In genomic region chr13:47106580-47106888, GRCm38 (mm10) we compare ENCODE assay signal across 8 mouse cellular contexts. TPM values are rescaled to one million over a fixed set of nuclear protein-coding genes. Genes with fewer than 3 reads are reported as not detected.
DNase-seq lines count a peak whose midpoint lies in the region; ATAC-seq and TF ChIP-seq lines count a peak whose summit lies in the region.

No protein-coding gene starts in this region.

- no peaks in the 10 kb centered on the region for H3K27me3 ChIP-seq in heart, embryonic 11.5 days (ENCODE audit: control insufficient read depth, insufficient read depth, low read length)
- H3K27me3 ChIP-seq in forebrain, embryonic 16.5 days (replicated peaks; ENCODE audit: control insufficient read depth, insufficient read depth, low read length) = no peaks in the 10 kb centered on the region
- no peaks in the 10 kb centered on the region for H3K27me3 ChIP-seq in liver, postnatal 0 days (ENCODE audit: insufficient read depth, low read length)

- DNase-seq in heart, adult 8-10 months (ENCODE audit: low spot score) = no peak
- no peak for DNase-seq in liver, postnatal 0 days
- no peak for DNase-seq in urinary bladder, postnatal 25 days (ENCODE audit: low spot score)
- no peak for DNase-seq in left cerebral cortex, postnatal 10 days (ENCODE audit: extremely low spot score in 1 of 2, low spot score in 2 of 2)
- no peak for DNase-seq in left cerebral cortex, postnatal 36 days (ENCODE audit: low spot score in 2 of 2)

- H3K4me2 ChIP-seq in heart, embryonic 11.5 days = peak overlapping the region; percentile 76
- peak overlapping the region; percentile 54 for H3K4me2 ChIP-seq in forebrain, embryonic 16.5 days (ENCODE audit: low read length)
- peak overlapping the region; percentile 87 for H3K4me2 ChIP-seq in liver, postnatal 0 days (ENCODE audit: low read depth, low read length)

- ATAC-seq in heart, embryonic 11.5 days (replicated peaks; ENCODE audit: insufficient number of reproducible peaks, low FRiP score, low TSS enrichment) = no peak
- peak; percentile 32 for ATAC-seq in CD4-positive, CD25-positive, alpha-beta regulatory T cell, adult 4 months
- ATAC-seq in forebrain, embryonic 16.5 days = peak; percentile 10
- ATAC-seq in liver, postnatal 0 days = peak; percentile 7

- H3K9ac ChIP-seq in heart, embryonic 11.5 days (ENCODE audit: low read depth, low read length) = peak overlapping the region; percentile 98
- H3K9ac ChIP-seq in forebrain, embryonic 16.5 days (replicated peaks; ENCODE audit: low read depth, low read length) = peak overlapping the region; percentile 85
- peak overlapping the region; percentile 95 for H3K9ac ChIP-seq in liver, postnatal 0 days (replicated peaks)

- H3K4me1 ChIP-seq in heart, embryonic 11.5 days (ENCODE audit: control insufficient read depth, insufficient read depth, low read length) = peaks cover 16% of the 10 kb centered on the region
- peaks cover 22% of the 10 kb centered on the region for H3K4me1 ChIP-seq in forebrain, embryonic 16.5 days (replicated peaks; ENCODE audit: control insufficient read depth, insufficient read depth, low read length)
- H3K4me1 ChIP-seq in liver, postnatal 0 days (ENCODE audit: insufficient read depth) = peaks cover 37% of the 10 kb centered on the region

- no peak for TF ChIP-seq CTCF in liver, postnatal 0 days (IDR thresholded peaks at IDR 0.05; ENCODE audit: low read depth)

- peaks cover 7% of the 10 kb centered on the region for H3K36me3 ChIP-seq in heart, embryonic 11.5 days (ENCODE audit: control insufficient read depth, insufficient read depth, low read length)
- no peaks in the 10 kb centered on the region for H3K36me3 ChIP-seq in forebrain, embryonic 16.5 days (ENCODE audit: control insufficient read depth, insufficient read depth)
- H3K36me3 ChIP-seq in liver, postnatal 0 days (replicated peaks; ENCODE audit: insufficient read depth, low read length) = peaks cover 14% of the 10 kb centered on the region

- TF ChIP-seq EP300 in liver, postnatal 0 days (IDR thresholded peaks at IDR 0.05; ENCODE audit: low read depth) = no peak

- peak overlapping the region; percentile 98 for H3K27ac ChIP-seq in heart, embryonic 11.5 days (ENCODE audit: low read depth, low read length)
- peak overlapping the region; percentile 99 for H3K27ac ChIP-seq in forebrain, embryonic 16.5 days (ENCODE audit: low read length)
- peak overlapping the region; percentile 99 for H3K27ac ChIP-seq in liver, postnatal 0 days (ENCODE audit: low read depth)

- H3K4me3 ChIP-seq in heart, embryonic 11.5 days (ENCODE audit: low read depth, low read length) = peak overlapping the region; percentile 92
- H3K4me3 ChIP-seq in forebrain, embryonic 16.5 days (replicated peaks; ENCODE audit: low read length) = peak overlapping the region; percentile 96
- H3K4me3 ChIP-seq in liver, postnatal 0 days (ENCODE audit: low read depth, low read length) = peak overlapping the region; percentile 91

- intact Hi-C loops in left cerebral cortex, postnatal 10 days (cut with DNase I) = no loop called here
- intact Hi-C loops in left cerebral cortex, postnatal 36 days (cut with DNase I) = no loop called here

- WGBS in heart, embryonic 11.5 days (ENCODE audit: insufficient replicate concordance) = 0% methylated on average over 20 of the region's 20 CpGs
- under 1% methylated on average over 20 of the region's 20 CpGs for WGBS in forebrain, embryonic 16.5 days
- whole genome bisulfite sequencing in liver, postnatal 0 days (ENCODE audit: insufficient replicate concordance) = under 1% methylated on average over 20 of the region's 20 CpGs

- H3K9me3 ChIP-seq in heart, embryonic 11.5 days (replicated peaks; ENCODE audit: control insufficient read depth, low read length) = no peaks in the 10 kb centered on the region
- H3K9me3 ChIP-seq in forebrain, embryonic 16.5 days (ENCODE audit: control insufficient read depth, low read length) = no peaks in the 10 kb centered on the region
- no peaks in the 10 kb centered on the region for H3K9me3 ChIP-seq in liver, postnatal 0 days (ENCODE audit: low read length)

RNA-seq across cellular contexts. Expression of gene Dek, which starts 0.5 kb away (rescaled TPM):
- polyA plus RNA-seq in heart, embryonic 11.5 days (2014; fragmentation: Nextera tagmentation; extraction: Ambion mirVana) = 165 and 200 TPM in 2 replicates
- total RNA-seq in heart, adult 8-10 months (2022) = 10 to 100 TPM; 30.1 to 39.9 (median 31.9) TPM
- polyA plus RNA-seq in CD4-positive, CD25-positive, alpha-beta regulatory T cell, adult 4 months (2017; shearing (Covaris generic)) = 100 to 1,000 TPM in 1 of 2 experiments, 10 to 100 TPM in 1; 86.7 to 104 TPM
- polyA plus RNA-seq in forebrain, embryonic 16.5 days (2015; fragmentation: Nextera tagmentation; extraction: Ambion mirVana) = 143 and 152 TPM in 2 replicates
- 285 and 302 TPM in 2 replicates for polyA plus RNA-seq in liver, postnatal 0 days (2015; fragmentation: Nextera tagmentation; extraction: Ambion mirVana)
- 10 to 100 TPM; 56.2 to 56.8 TPM for total RNA-seq in left cerebral cortex, postnatal 10 days (2021)
- total RNA-seq in left cerebral cortex, postnatal 36 days (2021) = 10 to 100 TPM; 45.4 to 55.7 TPM

RNA-seq across cellular contexts. Expression of gene Rnf144b, which starts 15.9 kb away (rescaled TPM):
- polyA plus RNA-seq in heart, embryonic 11.5 days (2014; fragmentation: Nextera tagmentation; extraction: Ambion mirVana) = 1.6 TPM in 2 replicates
- 10 to 100 TPM; 21.8 to 26.8 (median 26.2) TPM for total RNA-seq in heart, adult 8-10 months (2022)
- under 1 TPM in 1 of 2 experiments, not detected in 1; 0.08 TPM for polyA plus RNA-seq in CD4-positive, CD25-positive, alpha-beta regulatory T cell, adult 4 months (2017; shearing (Covaris generic))
- 0.62 and 0.71 TPM in 2 replicates for polyA plus RNA-seq in forebrain, embryonic 16.5 days (2015; fragmentation: Nextera tagmentation; extraction: Ambion mirVana)
- polyA plus RNA-seq in liver, postnatal 0 days (2015; fragmentation: Nextera tagmentation; extraction: Ambion mirVana) = 4.3 and 6.3 TPM in 2 replicates
- total RNA-seq in left cerebral cortex, postnatal 10 days (2021) = 10 to 100 TPM; 15.0 to 16.1 TPM
- 10 to 100 TPM; 20.2 to 25.2 TPM for total RNA-seq in left cerebral cortex, postnatal 36 days (2021)
